Mouse (Mus musculus) heart, adult 11 months (tissue): Measurements from ENCODE around the gene Olfr19.
"Not testable (repeated sequence)": the region's sequence is repeated elsewhere in the genome, so short reads cannot be mapped to it uniquely, and the experiment has no call there.

ENCODE experiments used
- DNase-seq: peaks from one replicate; pipeline ENCODE4 v3.0.0; 2022

The Olfr19 gene

DNA sequence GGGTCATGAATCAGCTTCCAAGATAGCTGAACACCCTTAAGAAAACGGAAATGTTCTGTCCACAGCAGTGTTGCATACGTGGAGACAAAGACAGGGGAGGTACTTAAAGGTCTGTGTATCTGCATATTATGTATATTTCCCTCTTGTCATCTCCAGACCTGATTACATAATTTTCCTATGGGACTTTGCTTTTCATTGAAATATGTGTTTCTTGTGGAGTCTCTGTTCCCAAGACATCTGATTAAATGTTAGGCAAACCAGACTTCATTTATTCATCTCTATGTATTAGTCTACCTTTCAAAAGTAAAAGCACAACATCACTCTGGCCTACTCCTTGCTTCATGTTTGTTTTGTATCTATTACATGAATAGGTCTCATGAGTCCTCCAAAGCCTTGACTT, at the start of gene Olfr19:
TSS of gene Olfr19 (minus strand) at position 101 of the 400 bp plus-strand sequence.
- DNase-seq, result no peak

- no peak for DNase-seq
Observed at GRCm38 (mm10) chr16:16684975-16685374, 8.8 kb upstream of the Olfr19 start.

GRCm38 (mm10) chr16:16684053-16684452, 7.8 kb upstream of the Olfr19 start:
- DNase-seq, result no peak

- DNase-seq, result no peak
Observed at GRCm38 (mm10) chr16:16664994-16665393, 11.2 kb downstream of the Olfr19 start.

- not testable (repeated sequence) for DNase-seq
Observed at GRCm38 (mm10) chr16:16664516-16664915, 11.7 kb downstream of the Olfr19 start.

DNA sequence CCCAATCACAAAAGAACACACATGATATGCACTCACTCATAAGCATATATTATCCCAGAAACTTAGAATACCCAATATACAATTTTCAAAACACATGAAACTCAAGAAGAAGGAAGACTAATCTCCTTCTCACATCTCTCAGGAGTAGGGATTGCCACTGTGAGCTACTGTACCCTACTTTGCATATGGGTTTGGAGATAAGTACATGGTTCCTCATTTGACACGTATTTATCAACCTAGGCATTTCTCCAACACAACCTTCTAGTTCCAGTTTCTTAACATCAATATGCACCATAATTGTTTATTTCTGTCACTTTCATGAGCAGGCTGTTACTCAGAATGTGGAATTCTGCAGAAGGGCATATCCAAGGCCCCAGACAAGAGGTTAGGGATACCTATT, 31.1 kb downstream of the Olfr19 start:
- DNase-seq, result no peak

- no peak for DNase-seq
Observed at GRCm38 (mm10) chr16:16633730-16634129, 42.5 kb downstream of the Olfr19 start.
